Comparison of ENCODE assay signal across 9 mouse cellular contexts in genomic region chr9:78378113-78378785, GRCm38 (mm10). TPM values are rescaled to one million over a fixed set of nuclear protein-coding genes. Genes with fewer than 3 reads are reported as not detected.
A peak's percentile ranks its signal among the peaks of the same experiment; 100 is the strongest.
DNase-seq lines count a peak whose midpoint lies in the region; ATAC-seq lines count a peak whose summit lies in the region.
"Had no signal": no experiment of that assay in that cellular context is flagged by ENCODE, and none has a peak within 500 bp of the region (broad histone marks: within the 10 kb centered on the region; RNA-seq: fewer than 3 reads in every experiment).

TSS of gene Ooep (minus strand) at chr9:78378725.

- ATAC-seq in forebrain, embryonic 14.5 days, result peak; percentile 95
- ATAC-seq in limb, embryonic 11.5 days (ENCODE audit: insufficient number of reproducible peaks, low FRiP score, low TSS enrichment, low read depth), result peak; percentile 55
- ATAC-seq in midbrain, embryonic 15.5 days (replicated peaks), result peak; percentile 95

- peak within 1 kb of the TSS; percentile 27 for H3K4me3 ChIP-seq in forebrain, embryonic 14.5 days (ENCODE audit: low read depth, low read length)
- H3K4me3 ChIP-seq in limb, embryonic 11.5 days (ENCODE audit: low read depth, low read length), result peak within 1 kb of the TSS; percentile 27
- peak within 1 kb of the TSS; percentile 41 for H3K4me3 ChIP-seq in midbrain, embryonic 15.5 days

- H3K9me3 ChIP-seq in forebrain, embryonic 14.5 days (replicated peaks; ENCODE audit: control insufficient read depth, low read length), result no peaks in the 10 kb centered on the region
- no peaks in the 10 kb centered on the region for H3K9me3 ChIP-seq in limb, embryonic 11.5 days (ENCODE audit: control insufficient read depth, low read length)
- no peaks in the 10 kb centered on the region for H3K9me3 ChIP-seq in midbrain, embryonic 15.5 days

- peak within 1 kb of the TSS; percentile 58 for H3K9ac ChIP-seq in forebrain, embryonic 14.5 days (ENCODE audit: low read length)
- H3K9ac ChIP-seq in limb, embryonic 11.5 days (ENCODE audit: low read length), result peak within 1 kb of the TSS; percentile 47
- H3K9ac ChIP-seq in midbrain, embryonic 15.5 days, result peak within 1 kb of the TSS; percentile 31

- H3K4me1 ChIP-seq in forebrain, embryonic 14.5 days (ENCODE audit: control insufficient read depth, insufficient read depth, low read length), result no peaks in the 10 kb centered on the region; the same call in none of the 2 replicates
- peaks cover 3% of the 10 kb centered on the region; the same call in 1 of the 2 replicates for H3K4me1 ChIP-seq in limb, embryonic 11.5 days (ENCODE audit: control insufficient read depth, insufficient read depth, low read length)
- H3K4me1 ChIP-seq in midbrain, embryonic 15.5 days, result peaks cover 10% of the 10 kb centered on the region

- WGBS in forebrain, embryonic 14.5 days, result 1% methylated on average over 21 of the region's 23 CpGs
- WGBS in limb, embryonic 11.5 days, result 4% methylated on average over 22 of the region's 23 CpGs
- WGBS in midbrain, embryonic 15.5 days, result 4% methylated on average over 22 of the region's 23 CpGs

- no peaks in the 10 kb centered on the region for H3K36me3 ChIP-seq in forebrain, embryonic 14.5 days (ENCODE audit: control insufficient read depth, insufficient read depth, low read length)
- H3K36me3 ChIP-seq in limb, embryonic 11.5 days (ENCODE audit: control insufficient read depth, insufficient read depth, low read length), result no peaks in the 10 kb centered on the region
- no peaks in the 10 kb centered on the region for H3K36me3 ChIP-seq in midbrain, embryonic 15.5 days (replicated peaks)

- no peaks in the 10 kb centered on the region for H3K27me3 ChIP-seq in forebrain, embryonic 14.5 days (replicated peaks; ENCODE audit: control insufficient read depth, insufficient read depth, low read length)
- H3K27me3 ChIP-seq in limb, embryonic 11.5 days (ENCODE audit: control insufficient read depth, insufficient read depth, low read length), result no peaks in the 10 kb centered on the region
- H3K27me3 ChIP-seq in midbrain, embryonic 15.5 days (replicated peaks), result no peaks in the 10 kb centered on the region

- no peak within 1 kb of the TSS for H3K27ac ChIP-seq in forebrain, embryonic 14.5 days (ENCODE audit: low read depth, low read length)
- H3K27ac ChIP-seq in limb, embryonic 11.5 days (replicated peaks; ENCODE audit: low read depth, low read length), result no peak within 1 kb of the TSS
- H3K27ac ChIP-seq in midbrain, embryonic 15.5 days, result peak within 1 kb of the TSS; percentile 74

- peak; percentile 9 for DNase-seq in layer of hippocampus, adult 9-11 months
- DNase-seq in layer of hippocampus, adult 11-12 months (ENCODE audit: low spot score), result no peak
- DNase-seq in embryo, embryonic 10 days (ENCODE audit: low spot score), result peak; percentile 70
- DNase-seq in forebrain, embryonic 14.5 days (ENCODE audit: low spot score), result peak; percentile 86
- DNase-seq in limb, embryonic 11.5 days (ENCODE audit: low spot score), result peak; percentile 57
- no peak for DNase-seq in spleen, adult 12 weeks (ENCODE audit: low spot score)
- DNase-seq in yolk sac, embryonic 10.5 days (ENCODE audit: low spot score), result no peak

- peak within 1 kb of the TSS; percentile 66 for H3K4me2 ChIP-seq in forebrain, embryonic 14.5 days (ENCODE audit: low read length)
- peak within 1 kb of the TSS; percentile 65 for H3K4me2 ChIP-seq in limb, embryonic 11.5 days (ENCODE audit: low read depth, severe bottlenecking)
- peak within 1 kb of the TSS; percentile 77 for H3K4me2 ChIP-seq in midbrain, embryonic 15.5 days

RNA-seq across cellular contexts. Expression of gene Ooep, which starts in this region (rescaled TPM):
- 5.6 and 7.3 TPM in 2 replicates for polyA plus RNA-seq in forebrain, embryonic 14.5 days (2014; fragmentation: Nextera tagmentation; extraction: Ambion mirVana)
- polyA plus RNA-seq in limb, embryonic 11.5 days (2014; fragmentation: Nextera tagmentation; extraction: Ambion mirVana), result 1.5 and 1.6 TPM in 2 replicates
- 6.3 and 6.5 TPM in 2 replicates for polyA plus RNA-seq in midbrain, embryonic 15.5 days (2015; fragmentation: Nextera tagmentation; extraction: Ambion mirVana)
- polyA plus RNA-seq: liver, adult 2 months had no signal

Comparison
In these comparisons a context has a peak if more than half of its experiments do, and no peak if none do; other contexts are left out.
1. DNase-seq: peak in layer of hippocampus, adult 9-11 months (single experiment), embryo, embryonic 10 days (single experiment), forebrain, embryonic 14.5 days (single experiment) and limb, embryonic 11.5 days (single experiment); none in layer of hippocampus, adult 11-12 months (single experiment), spleen, adult 12 weeks (single experiment) and yolk sac, embryonic 10.5 days (single experiment).
2. Peak in every context shown above with its lines, with median percentiles within 50 percentile points of each other: ATAC-seq, H3K4me2 ChIP-seq, H3K4me3 ChIP-seq and H3K9ac ChIP-seq.